Mouse (Mus musculus) adipocyte (in vitro differentiated cells): ENCODE results near the gene Atg7.

Experiments
- DNase-seq: peaks from one replicate; pipeline ENCODE4 v3.0.0-alpha.2; 2016; ENCODE audit warnings: low spot score

Atg7 gene

GRCm38 (mm10) chr6:114904818-114905217 is 261.9 kb downstream of the Atg7 start:
- no peak for DNase-seq

DNA sequence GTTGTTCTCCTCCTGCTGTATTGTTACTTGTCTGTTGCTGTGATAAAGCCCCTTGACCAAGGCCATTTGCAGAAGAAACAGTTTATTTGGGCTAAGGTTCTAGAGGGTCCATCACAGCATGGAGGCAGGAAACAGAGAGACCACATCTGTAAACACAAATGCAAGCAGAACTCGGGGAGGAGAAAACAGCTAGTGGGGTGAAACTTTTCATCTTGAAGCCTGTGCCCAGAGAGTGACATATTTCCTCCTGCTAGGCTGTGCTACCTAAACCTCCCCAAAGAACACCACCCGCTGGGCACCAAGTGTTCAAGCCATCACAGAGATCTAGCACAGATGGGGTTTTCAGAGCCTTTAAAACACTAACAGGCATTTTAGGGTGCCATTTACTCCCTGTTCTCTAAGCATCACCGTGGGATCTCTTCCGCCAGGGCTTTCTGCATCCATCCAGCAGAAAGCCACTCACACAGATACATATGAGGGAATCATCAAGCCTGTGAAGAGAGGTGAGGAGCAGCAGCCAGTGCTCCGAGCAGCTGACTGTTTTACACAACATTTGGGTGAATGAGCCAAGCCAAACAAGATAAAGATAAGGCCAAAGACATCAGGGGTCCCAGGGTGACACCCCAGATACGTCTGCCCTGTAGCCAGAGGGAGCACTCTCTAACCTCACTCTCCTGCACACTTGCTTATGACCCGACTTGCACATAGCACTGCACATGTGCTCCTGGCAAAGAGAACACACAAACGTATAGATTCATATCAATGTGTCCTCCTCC is 262.5 kb downstream of the Atg7 start:
- no peak for DNase-seq

- DNase-seq: no peak
Observed at GRCm38 (mm10) chr6:114906209-114906608, 263.3 kb downstream of the Atg7 start.

- DNase-seq: no peak
Observed at GRCm38 (mm10) chr6:114907459-114907858, 264.6 kb downstream of the Atg7 start.

- DNase-seq: no peak
Observed at GRCm38 (mm10) chr6:114909801-114910200, 266.9 kb downstream of the Atg7 start.
